Mouse (Mus musculus): ENCODE results near the gene Tmem176a. TPM values are rescaled to one million over a fixed set of nuclear protein-coding genes. Genes with fewer than 3 reads are reported as not detected.
"Not testable (repeated sequence)": the region's sequence is repeated elsewhere in the genome, so short reads cannot be mapped to it uniquely, and the experiment has no call there.

Tmem176a gene
- polyA plus RNA-seq, 1 experiment from 2014 or later: 16.7 TPM

DNA sequence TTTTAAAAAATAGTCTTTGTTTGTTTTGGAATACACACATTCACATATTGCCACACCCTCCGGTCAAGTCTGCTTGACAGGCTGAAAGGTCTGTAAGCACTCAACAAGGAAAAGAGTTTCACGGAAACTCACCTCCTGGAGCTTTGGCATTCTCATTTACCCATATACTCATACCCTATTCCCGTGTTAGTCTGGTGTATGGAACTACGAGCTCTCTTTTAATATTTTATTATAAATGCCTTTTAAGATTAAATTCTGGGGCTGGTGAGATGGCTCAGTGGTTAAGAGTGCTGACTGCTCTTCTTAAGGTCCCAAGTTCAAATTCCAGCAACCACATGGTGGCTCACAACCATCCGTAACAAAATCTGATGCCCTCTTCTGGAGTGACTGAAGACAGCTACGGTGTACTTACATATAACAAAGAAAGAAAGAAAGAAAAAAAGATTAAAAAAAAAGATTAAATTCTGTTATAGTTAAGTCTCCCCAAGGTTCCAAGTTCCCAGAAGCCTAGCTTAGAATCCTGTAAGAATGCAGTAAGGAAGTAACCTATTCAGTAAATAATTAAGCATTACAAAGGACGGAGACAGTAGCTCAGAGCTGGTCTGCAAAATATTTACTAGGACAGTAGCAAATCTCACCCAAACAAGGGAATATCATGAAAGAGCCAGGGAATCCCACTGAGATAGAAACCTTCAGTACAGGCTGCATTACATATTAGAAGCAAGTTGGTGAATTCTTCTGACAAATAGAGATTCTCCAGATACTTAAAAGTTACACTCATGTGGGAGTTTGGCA is 18.5 kb upstream of the Tmem176a start:
- not testable (repeated sequence) for H3K4me3 ChIP-seq (ENCODE audit: low read depth, low read length); H3K4me2 ChIP-seq (ENCODE audit: low read depth, low read length); H3K9me3 ChIP-seq (ENCODE audit: control insufficient read depth, low read length); H3K4me1 ChIP-seq (ENCODE audit: control insufficient read depth, insufficient read depth, low read length); H3K27me3 ChIP-seq (ENCODE audit: control insufficient read depth, insufficient read depth, low read length); ATAC-seq (ENCODE audit: low read depth); H3K36me3 ChIP-seq (ENCODE audit: control insufficient read depth, insufficient read depth, low read length); H3K9ac ChIP-seq (replicated peaks; ENCODE audit: low read depth, low read length); H3K27ac ChIP-seq (ENCODE audit: low read depth, low read length)
- WGBS: 88% methylated on average over 7 of the region's 7 CpGs

GRCm38 (mm10) chr6:48825016-48825415 is 15.7 kb upstream of the Tmem176a start:
- H3K4me3 ChIP-seq (ENCODE audit: low read depth, low read length): no peak overlapping the region
- no peak for ATAC-seq (ENCODE audit: low read depth)

GRCm38 (mm10) chr6:48828976-48829375 is 11.7 kb upstream of the Tmem176a start:
- 89% methylated on average over 1 of the region's 1 CpGs for WGBS
- no peak overlapping the region for H3K4me3 ChIP-seq (ENCODE audit: low read depth, low read length)
- H3K36me3 ChIP-seq (ENCODE audit: control insufficient read depth, insufficient read depth, low read length): no peaks in the 10 kb centered on the region
- H3K9me3 ChIP-seq (ENCODE audit: control insufficient read depth, low read length): no peaks in the 10 kb centered on the region
- no peaks in the 10 kb centered on the region for H3K27me3 ChIP-seq (ENCODE audit: control insufficient read depth, insufficient read depth, low read length)
- ATAC-seq (ENCODE audit: low read depth): no peak
- H3K27ac ChIP-seq (ENCODE audit: low read depth, low read length): no peak overlapping the region
- H3K4me2 ChIP-seq (ENCODE audit: low read depth, low read length): no peak overlapping the region
- no peak overlapping the region for H3K9ac ChIP-seq (replicated peaks; ENCODE audit: low read depth, low read length)
- H3K4me1 ChIP-seq (ENCODE audit: control insufficient read depth, insufficient read depth, low read length): no peaks in the 10 kb centered on the region

More at GRCm38 (mm10) chr6:48825016-48825415, 15.7 kb upstream of the Tmem176a start:
- no peak overlapping the region for H3K4me2 ChIP-seq (ENCODE audit: low read depth, low read length)
- no peak overlapping the region for H3K27ac ChIP-seq (ENCODE audit: low read depth, low read length)
- H3K9me3 ChIP-seq (ENCODE audit: control insufficient read depth, low read length): no peaks in the 10 kb centered on the region
- WGBS: 74% methylated on average over 7 of the region's 7 CpGs
- H3K9ac ChIP-seq (replicated peaks; ENCODE audit: low read depth, low read length): no peak overlapping the region
- no peaks in the 10 kb centered on the region for H3K36me3 ChIP-seq (ENCODE audit: control insufficient read depth, insufficient read depth, low read length)
- H3K27me3 ChIP-seq (ENCODE audit: control insufficient read depth, insufficient read depth, low read length): no peaks in the 10 kb centered on the region
- H3K4me1 ChIP-seq (ENCODE audit: control insufficient read depth, insufficient read depth, low read length): no peaks in the 10 kb centered on the region

DNA sequence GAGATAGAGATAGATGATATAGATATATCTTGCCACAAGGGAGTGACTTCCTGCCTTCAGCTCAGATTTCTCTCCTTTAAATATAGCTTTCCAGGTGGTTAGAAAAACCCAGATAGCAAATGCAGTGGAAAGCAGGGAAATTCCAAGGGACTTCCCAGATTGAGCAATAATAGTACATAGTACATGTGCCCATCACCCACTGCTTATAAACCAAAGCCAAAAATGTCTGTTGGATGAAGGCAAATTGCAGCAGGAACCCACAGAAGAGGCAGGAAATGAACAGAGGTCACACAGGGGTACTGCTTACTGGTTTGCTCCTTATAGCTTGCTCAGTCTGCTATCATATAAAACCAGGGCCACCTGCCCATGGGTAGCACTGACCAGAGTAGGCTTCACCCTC is 11.1 kb upstream of the Tmem176a start:
- no peaks in the 10 kb centered on the region for H3K4me1 ChIP-seq (ENCODE audit: control insufficient read depth, insufficient read depth, low read length)
- H3K36me3 ChIP-seq (ENCODE audit: control insufficient read depth, insufficient read depth, low read length): 0 out of 2 replicates have a peak, but pooled peaks cover 4% of the 10 kb centered on the region
- no peak overlapping the region for H3K9ac ChIP-seq (replicated peaks; ENCODE audit: low read depth, low read length)
- no peak overlapping the region for H3K27ac ChIP-seq (ENCODE audit: low read depth, low read length)
- ATAC-seq (ENCODE audit: low read depth): no peak
- no peaks in the 10 kb centered on the region for H3K27me3 ChIP-seq (ENCODE audit: control insufficient read depth, insufficient read depth, low read length)
- H3K4me3 ChIP-seq (ENCODE audit: low read depth, low read length): no peak overlapping the region
- no peak overlapping the region for H3K4me2 ChIP-seq (ENCODE audit: low read depth, low read length)
- no peaks in the 10 kb centered on the region for H3K9me3 ChIP-seq (ENCODE audit: control insufficient read depth, low read length)

GRCm38 (mm10) chr6:48830241-48830640 is 10.5 kb upstream of the Tmem176a start:
- no peak overlapping the region for H3K9ac ChIP-seq (replicated peaks; ENCODE audit: low read depth, low read length)
- ATAC-seq (ENCODE audit: low read depth): no peak
- H3K27me3 ChIP-seq (ENCODE audit: control insufficient read depth, insufficient read depth, low read length): no peaks in the 10 kb centered on the region
- 0 out of 2 replicates have a peak, but pooled peaks cover 5% of the 10 kb centered on the region for H3K36me3 ChIP-seq (ENCODE audit: control insufficient read depth, insufficient read depth, low read length)
- H3K9me3 ChIP-seq (ENCODE audit: control insufficient read depth, low read length): no peaks in the 10 kb centered on the region
- H3K4me3 ChIP-seq (ENCODE audit: low read depth, low read length): no peak overlapping the region
- no peaks in the 10 kb centered on the region for H3K4me1 ChIP-seq (ENCODE audit: control insufficient read depth, insufficient read depth, low read length)
- no peak overlapping the region for H3K27ac ChIP-seq (ENCODE audit: low read depth, low read length)
- 74% methylated on average over 1 of the region's 1 CpGs for WGBS
- no peak overlapping the region for H3K4me2 ChIP-seq (ENCODE audit: low read depth, low read length)

DNA sequence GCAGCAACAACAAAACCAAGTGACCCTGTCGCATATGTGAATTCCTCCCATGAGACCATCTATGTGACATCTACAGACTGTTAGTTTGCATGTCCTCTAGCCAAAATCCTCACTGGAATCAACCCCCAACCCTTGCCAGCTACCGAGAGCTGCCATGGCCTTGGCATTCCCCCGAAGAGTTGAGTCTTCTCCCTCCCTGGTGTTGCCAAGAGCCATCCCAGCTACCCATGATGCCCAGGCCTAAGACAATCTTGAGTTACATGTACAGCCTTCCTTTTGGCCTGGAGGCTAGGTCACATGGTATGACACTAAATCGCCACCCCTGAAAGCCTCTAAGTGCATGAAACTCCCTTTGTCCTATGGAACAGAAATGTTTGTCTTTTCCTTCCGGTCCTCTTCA is 9.6 kb upstream of the Tmem176a start:
- H3K9me3 ChIP-seq (ENCODE audit: control insufficient read depth, low read length): no peaks in the 10 kb centered on the region
- no peak for ATAC-seq (ENCODE audit: low read depth)
- no peak overlapping the region for H3K4me2 ChIP-seq (ENCODE audit: low read depth, low read length)
- H3K9ac ChIP-seq (replicated peaks; ENCODE audit: low read depth, low read length): no peak overlapping the region
- H3K4me1 ChIP-seq (ENCODE audit: control insufficient read depth, insufficient read depth, low read length): no peaks in the 10 kb centered on the region
- no peak overlapping the region for H3K4me3 ChIP-seq (ENCODE audit: low read depth, low read length)
- no peak overlapping the region for H3K27ac ChIP-seq (ENCODE audit: low read depth, low read length)
- 0 out of 2 replicates have a peak, but pooled peaks cover 5% of the 10 kb centered on the region for H3K36me3 ChIP-seq (ENCODE audit: control insufficient read depth, insufficient read depth, low read length)
- WGBS: 88% methylated on average over 5 of the region's 5 CpGs
- H3K27me3 ChIP-seq (ENCODE audit: control insufficient read depth, insufficient read depth, low read length): no peaks in the 10 kb centered on the region

GRCm38 (mm10) chr6:48832426-48832825 is 8.3 kb upstream of the Tmem176a start:
- Histone ChIP-seq H3K4me3 (ENCODE audit: low read depth, low read length) (no peak overlapping the region), H3K27me3 (ENCODE audit: control insufficient read depth, insufficient read depth, low read length) (no peaks in the 10 kb centered on the region), H3K36me3 (ENCODE audit: control insufficient read depth, insufficient read depth, low read length) (0 out of 2 replicates have a peak, but pooled peaks cover 5% of the 10 kb centered on the region), H3K4me1 (ENCODE audit: control insufficient read depth, insufficient read depth, low read length) (no peaks in the 10 kb centered on the region), H3K9me3 (ENCODE audit: control insufficient read depth, low read length) (no peaks in the 10 kb centered on the region), H3K27ac (ENCODE audit: low read depth, low read length) (no peak overlapping the region), H3K4me2 (ENCODE audit: low read depth, low read length) (no peak overlapping the region), H3K9ac (replicated peaks; ENCODE audit: low read depth, low read length) (no peak overlapping the region)
- WGBS: 94% methylated on average over 1 of the region's 1 CpGs
- no peak for ATAC-seq (ENCODE audit: low read depth)

DNA sequence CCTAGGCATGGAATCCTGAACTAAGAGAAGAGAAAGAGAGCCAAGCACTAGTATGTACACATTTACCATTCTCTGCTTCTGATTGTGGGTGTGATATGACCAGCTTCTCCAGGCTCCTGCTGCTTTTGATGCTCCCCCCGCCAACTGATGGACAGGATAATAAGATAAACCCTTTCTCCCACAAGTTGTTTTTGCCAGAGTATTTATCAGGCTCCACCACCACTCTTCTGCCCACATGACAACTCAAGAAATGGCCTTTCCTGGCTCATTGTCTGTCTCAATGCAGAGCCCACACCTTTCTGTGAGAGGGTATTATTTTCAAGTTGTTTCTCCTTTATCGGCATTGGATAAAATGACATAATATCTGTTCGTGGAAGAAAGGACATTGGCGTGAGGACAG is 7.2 kb upstream of the Tmem176a start:
- ATAC-seq (ENCODE audit: low read depth): no peak

GRCm38 (mm10) chr6:48835241-48835640 is 5.5 kb upstream of the Tmem176a start:
- ATAC-seq (ENCODE audit: low read depth): no peak

More for the DNA sequence above, 7.2 kb upstream of the Tmem176a start:
- Histone ChIP-seq H3K9ac (replicated peaks; ENCODE audit: low read depth, low read length) (no peak overlapping the region), H3K27ac (ENCODE audit: low read depth, low read length) (no peak overlapping the region), H3K27me3 (ENCODE audit: control insufficient read depth, insufficient read depth, low read length) (no peaks in the 10 kb centered on the region), H3K4me1 (ENCODE audit: control insufficient read depth, insufficient read depth, low read length) (no peaks in the 10 kb centered on the region), H3K4me2 (ENCODE audit: low read depth, low read length) (no peak overlapping the region), H3K36me3 (ENCODE audit: control insufficient read depth, insufficient read depth, low read length) (0 out of 2 replicates have a peak, but pooled peaks cover 5% of the 10 kb centered on the region), H3K4me3 (ENCODE audit: low read depth, low read length) (no peak overlapping the region), H3K9me3 (ENCODE audit: control insufficient read depth, low read length) (no peaks in the 10 kb centered on the region)
- WGBS: 96% methylated on average over 4 of the region's 4 CpGs

More at GRCm38 (mm10) chr6:48835241-48835640, 5.5 kb upstream of the Tmem176a start:
- H3K4me3 ChIP-seq (ENCODE audit: low read depth, low read length): no peak overlapping the region
- no peaks in the 10 kb centered on the region for H3K27me3 ChIP-seq (ENCODE audit: control insufficient read depth, insufficient read depth, low read length)
- H3K9ac ChIP-seq (replicated peaks; ENCODE audit: low read depth, low read length): no peak overlapping the region
- no peak overlapping the region for H3K27ac ChIP-seq (ENCODE audit: low read depth, low read length)
- 90% methylated on average over 5 of the region's 5 CpGs for WGBS
- no peaks in the 10 kb centered on the region; the same call in none of the 2 replicates for H3K4me1 ChIP-seq (ENCODE audit: control insufficient read depth, insufficient read depth, low read length)
- H3K36me3 ChIP-seq (ENCODE audit: control insufficient read depth, insufficient read depth, low read length): 0 out of 2 replicates have a peak, but pooled peaks cover 5% of the 10 kb centered on the region
- H3K4me2 ChIP-seq (ENCODE audit: low read depth, low read length): no peak overlapping the region
- H3K9me3 ChIP-seq (ENCODE audit: control insufficient read depth, low read length): no peaks in the 10 kb centered on the region

Measured in neural tube, embryonic 14.5 days (tissue).